Mouse (Mus musculus) forebrain, postnatal 0 days (tissue): ENCODE measurements around the gene Sash3. TPM values are rescaled to one million over a fixed set of nuclear protein-coding genes. Genes with fewer than 3 reads are reported as not detected.

Experiments
- ATAC-seq: fragments of 200-750 bp; cut with Nextera tagmentation; 2 replicates; pipeline ENCODE4 v1.8.0; 2017; ENCODE audit warnings: mild to moderate bottlenecking, moderate library complexity
- DNase-seq: peaks from one replicate; pipeline ENCODE4 v3.0.0-alpha.2; 2015
- H3K27ac ChIP-seq: fragments of 300-500 bp; sonication (generic); 2 replicates; pipeline ENCODE4 v1.5.1; 2014; ENCODE audit warnings: low read depth, mild to moderate bottlenecking, antibody characterized with exemption, low read length, moderate library complexity, mixed read lengths
- H3K27me3 ChIP-seq: fragments of 300-500 bp; sonication (generic); 2 replicates; pipeline ENCODE4 v1.6.1; 2014; ENCODE audit warnings: mild to moderate bottlenecking, low read length, mixed read lengths; ENCODE audit not compliant: insufficient read depth
- H3K36me3 ChIP-seq: fragments of 300-500 bp; sonication (generic); 2 replicates; pipeline ENCODE4 v1.6.1; 2014; ENCODE audit warnings: mild to moderate bottlenecking, moderate library complexity; ENCODE audit not compliant: insufficient read depth
- H3K4me1 ChIP-seq: fragments of 300-500 bp; sonication (generic); 2 replicates; pipeline ENCODE4 v1.6.1; 2014; ENCODE audit warnings: antibody characterized with exemption; ENCODE audit not compliant: insufficient read depth
- H3K4me2 ChIP-seq: fragments of 300-500 bp; sonication (generic); 2 replicates; pipeline ENCODE4 v1.6.1; 2014; ENCODE audit warnings: low read depth, mild to moderate bottlenecking, moderate library complexity
- H3K4me3 ChIP-seq: fragments of 300-500 bp; sonication (generic); 2 replicates; pipeline ENCODE4 v1.5.1; 2014; ENCODE audit warnings: low read depth, low read length, mixed read lengths
- H3K9ac ChIP-seq: fragments of 300-500 bp; sonication (generic); 2 replicates; pipeline ENCODE4 v1.6.1; 2014; ENCODE audit warnings: mild to moderate bottlenecking
- H3K9me3 ChIP-seq: fragments of 300-500 bp; sonication (generic); 2 replicates; pipeline ENCODE4 v1.6.1; 2016; ENCODE audit warnings: low read length
- CTCF ChIP-seq: sonication (generic); IDR thresholded peaks from 2 replicates; pipeline ENCODE4 v1.5.1; 2016; ENCODE audit warnings: antibody characterized with exemption, control low read depth, low read depth
- WGBS: fragments of 180-500 bp; shearing (Covaris S2); extraction: QIAGEN DNeasy Blood & Tissue Kit; methylation state at CpG from one replicate; pipeline ENCODE4 v1.1.7; 2014; 5-methylcytosine and 5-hydroxymethylcytosine counted together
- polyA plus RNA-seq: library from polyadenylated mRNA; unstranded; fragments of >200 nt; fragmentation: Nextera tagmentation; extraction: Ambion mirVana; gene quantifications from 2 replicates; pipeline ENCODE4 v1.2.1, GENCODE M21; 2015
- total RNA-seq: library from RNA; depleted of rRNA; stranded (reverse); fragments of >200 nt; gene quantifications from 2 replicates; pipeline ENCODE4 v1.2.3, GENCODE M21; 2014; rRNA removed

Sash3 gene
- total RNA-seq (1.2 and 1.9 TPM in 2 replicates), polyA plus RNA-seq (1.1 and 1.3 TPM in 2 replicates)

DNA sequence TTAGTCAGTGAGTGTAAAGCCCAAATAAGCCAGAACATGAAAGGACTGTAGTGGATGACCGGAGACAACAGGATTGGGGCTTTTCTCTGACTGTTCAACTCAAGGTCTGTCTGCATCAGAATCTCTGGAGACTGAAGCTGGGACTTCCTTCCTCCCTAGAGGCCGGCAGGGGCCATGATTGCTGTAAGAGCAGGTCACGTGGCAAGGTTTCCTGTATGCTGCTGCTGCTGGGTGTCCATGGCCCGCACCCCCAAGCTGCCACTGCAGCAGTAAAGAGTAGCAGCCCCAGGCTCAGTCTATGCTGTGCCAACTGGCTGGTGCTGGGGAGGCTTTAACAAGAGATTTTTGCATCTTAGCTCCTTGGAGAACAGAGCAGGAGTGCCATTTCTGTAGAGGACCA, at the start of gene Sash3:
Gene Sash3 (plus strand): TSS at position 175 of the 400 bp plus-strand sequence.
- Histone ChIP-seq H3K9me3 (no peaks in the 10 kb centered on the region), H3K36me3 (no peaks in the 10 kb centered on the region), H3K27ac (no peak within 1 kb of the TSS), H3K9ac (no peak within 1 kb of the TSS), H3K4me3 (no peak within 1 kb of the TSS), H3K4me1 (no peaks in the 10 kb centered on the region), H3K27me3 (no peaks in the 10 kb centered on the region), H3K4me2 (no peak within 1 kb of the TSS)
- ATAC-seq (no peak), DNase-seq (no peak)
- WGBS = 85% methylated on average over 4 of the region's 4 CpGs
- no peak for TF ChIP-seq CTCF

DNA sequence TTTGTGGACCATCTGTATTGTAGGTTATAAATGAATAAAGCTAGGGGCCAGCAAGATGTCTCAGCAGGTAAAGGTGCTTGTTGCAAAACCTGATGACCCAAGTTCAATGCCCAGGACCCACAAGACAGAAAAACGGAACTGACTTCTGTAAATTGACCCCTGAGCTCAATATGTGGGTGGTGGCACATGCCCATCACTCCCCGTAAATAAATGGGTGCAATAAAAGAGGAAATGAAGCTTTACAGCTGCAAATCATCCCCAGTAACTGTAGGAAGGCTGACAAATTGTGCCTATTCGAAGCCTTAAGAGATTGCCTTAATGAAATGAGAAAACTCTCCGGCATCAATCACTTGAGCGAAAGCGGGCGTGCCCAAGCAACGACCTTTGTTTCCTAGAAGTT, 49.7 kb upstream of the Sash3 start:
- Histone ChIP-seq H3K36me3 (no peaks in the 10 kb centered on the region), H3K4me3 (no peak overlapping the region), H3K9me3 (no peaks in the 10 kb centered on the region), H3K27ac (no peak overlapping the region), H3K4me2 (no peak overlapping the region), H3K27me3 (no peaks in the 10 kb centered on the region), H3K4me1 (no peaks in the 10 kb centered on the region), H3K9ac (no peak overlapping the region)
- ATAC-seq = no peak
- no peak for DNase-seq
- no peak for TF ChIP-seq CTCF
- 78% methylated on average over 8 of the region's 8 CpGs for WGBS

DNA sequence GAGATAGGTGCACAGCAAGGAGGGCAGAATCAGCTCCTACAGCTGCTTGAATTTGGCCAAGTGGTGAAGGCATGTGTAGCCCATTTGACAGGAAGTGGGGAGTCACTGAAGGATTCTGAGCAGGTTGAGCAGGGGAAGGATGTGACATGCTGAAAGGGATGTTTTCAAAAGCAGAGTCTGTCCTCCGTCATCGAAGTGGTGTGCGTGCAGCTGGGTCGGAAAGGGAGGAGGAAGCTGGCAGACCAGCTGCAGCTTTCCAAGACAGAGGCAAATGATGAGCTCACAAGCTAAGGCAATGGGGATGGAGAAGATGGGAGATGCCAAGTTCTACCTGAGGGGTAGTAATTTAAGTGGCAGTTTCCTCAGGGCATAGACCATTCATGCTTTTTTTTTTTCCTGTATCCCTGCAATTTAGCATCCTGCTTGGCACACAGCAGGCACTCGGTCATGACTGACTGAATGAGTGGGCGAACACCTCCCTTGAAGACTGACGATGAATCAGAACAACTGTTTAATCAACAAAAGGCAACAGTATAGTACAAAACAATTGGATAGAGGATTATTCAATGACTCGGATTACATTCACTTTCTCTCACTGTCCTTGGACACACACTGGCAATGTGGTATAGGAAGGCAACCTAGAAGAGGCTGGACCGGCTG, 47.6 kb upstream of the Sash3 start:
- no peak overlapping the region for H3K4me3 ChIP-seq
- no peaks in the 10 kb centered on the region for H3K9me3 ChIP-seq
- no peak overlapping the region for H3K27ac ChIP-seq
- 74% methylated on average over 9 of the region's 9 CpGs for WGBS
- H3K27me3 ChIP-seq = no peaks in the 10 kb centered on the region
- no peak overlapping the region for H3K4me2 ChIP-seq
- DNase-seq (no peak), ATAC-seq (no peak)
- no peak overlapping the region for H3K9ac ChIP-seq
- no peaks in the 10 kb centered on the region for H3K4me1 ChIP-seq
- TF ChIP-seq CTCF = no peak
- no peaks in the 10 kb centered on the region for H3K36me3 ChIP-seq

DNA sequence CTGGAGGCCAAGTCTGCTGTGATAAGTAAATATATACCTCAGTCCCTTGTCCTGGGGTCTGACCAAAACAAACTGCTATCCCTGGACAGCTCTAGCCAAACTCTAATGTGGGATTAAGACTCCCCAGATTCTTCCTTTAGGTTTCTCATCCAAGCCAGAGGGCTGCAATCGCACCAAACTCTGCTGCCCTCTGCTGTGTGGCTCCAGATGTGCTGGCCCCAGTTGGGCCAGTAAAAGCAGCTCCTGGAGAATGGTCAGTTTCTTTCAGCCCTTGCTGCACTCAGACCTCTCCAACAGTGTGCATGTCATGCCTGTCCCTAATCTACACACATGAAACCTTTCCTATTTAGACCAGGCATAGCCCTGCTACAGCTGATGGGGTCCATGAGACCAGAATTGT, 46.4 kb upstream of the Sash3 start:
- Histone ChIP-seq H3K27me3 (no peaks in the 10 kb centered on the region), H3K4me3 (no peak overlapping the region), H3K4me2 (no peak overlapping the region), H3K4me1 (no peaks in the 10 kb centered on the region), H3K9ac (no peak overlapping the region), H3K9me3 (no peaks in the 10 kb centered on the region), H3K27ac (no peak overlapping the region), H3K36me3 (no peaks in the 10 kb centered on the region)
- peak; percentile 42 for TF ChIP-seq CTCF
- DNase-seq (no peak), ATAC-seq (no peak)
- WGBS = 38% methylated on average over 1 of the region's 1 CpGs

DNA sequence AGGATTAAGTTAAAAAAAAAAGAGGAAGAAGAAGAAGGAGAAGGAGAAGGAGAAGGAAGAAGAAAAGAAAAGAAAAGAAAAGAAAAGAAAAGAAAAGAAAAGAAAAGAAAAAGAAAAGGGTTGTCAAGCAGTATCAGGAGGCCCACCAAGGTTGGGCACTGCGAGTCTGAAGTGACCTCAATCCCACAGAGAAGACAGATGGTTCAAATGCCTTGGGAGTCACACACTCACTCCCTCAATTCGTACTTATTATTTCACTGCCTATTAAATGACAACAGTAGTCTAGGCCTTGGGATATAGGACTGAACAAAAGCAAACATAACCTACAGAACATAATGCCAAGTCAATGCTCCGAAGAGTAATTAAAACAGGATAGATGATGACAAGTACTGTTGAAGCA, 43.0 kb upstream of the Sash3 start:
- DNase-seq (no peak), ATAC-seq (no peak)
- H3K4me3 ChIP-seq = no peak overlapping the region
- H3K27me3 ChIP-seq = no peaks in the 10 kb centered on the region
- no peaks in the 10 kb centered on the region for H3K4me1 ChIP-seq
- H3K9me3 ChIP-seq = no peaks in the 10 kb centered on the region
- H3K4me2 ChIP-seq = no peak overlapping the region
- no peak overlapping the region for H3K9ac ChIP-seq
- TF ChIP-seq CTCF = no peak
- no peaks in the 10 kb centered on the region for H3K36me3 ChIP-seq
- H3K27ac ChIP-seq = no peak overlapping the region
- WGBS = 79% methylated on average over 3 of the region's 3 CpGs

DNA sequence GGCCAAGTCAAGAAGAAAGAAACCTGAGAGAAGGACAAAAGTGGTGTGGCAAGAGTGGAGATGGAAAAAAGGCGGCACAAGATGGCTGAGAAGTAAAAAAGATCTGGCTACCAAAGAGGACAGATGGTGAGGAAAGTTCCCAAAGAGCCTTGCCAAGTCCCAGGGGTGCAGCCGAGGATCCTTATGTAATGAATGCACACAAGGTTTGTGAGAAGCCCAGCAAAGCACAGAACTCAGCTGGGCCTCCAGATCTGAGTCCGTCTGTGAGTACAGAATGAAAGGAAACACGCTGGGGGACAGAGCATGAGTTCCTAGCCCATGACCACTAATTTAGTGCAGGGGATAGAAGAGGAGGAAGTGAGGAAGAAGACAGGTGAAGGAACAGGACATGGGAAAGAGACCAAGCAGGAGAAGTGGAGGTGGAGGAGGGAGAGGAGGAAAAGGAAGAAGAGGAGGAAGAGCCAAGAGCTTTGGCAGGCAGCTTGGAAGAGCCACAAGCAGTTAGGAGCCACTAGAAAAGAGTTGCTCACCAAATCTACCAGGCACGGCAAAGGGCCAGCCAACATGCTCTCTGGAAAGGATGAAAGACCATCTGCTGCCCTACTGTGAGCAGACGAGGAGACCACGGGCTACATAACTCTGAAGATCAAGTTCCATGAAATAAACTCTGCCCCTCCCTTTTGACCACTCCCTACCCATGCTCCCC, 41.3 kb upstream of the Sash3 start:
- Histone ChIP-seq H3K27ac (no peak overlapping the region), H3K9me3 (no peaks in the 10 kb centered on the region), H3K4me1 (no peaks in the 10 kb centered on the region), H3K4me3 (no peak overlapping the region), H3K4me2 (no peak overlapping the region), H3K9ac (no peak overlapping the region), H3K27me3 (no peaks in the 10 kb centered on the region), H3K36me3 (no peaks in the 10 kb centered on the region)
- WGBS = 62% methylated on average over 7 of the region's 7 CpGs
- ATAC-seq = peak; percentile 27
- no peak for TF ChIP-seq CTCF
- peak; percentile 61 for DNase-seq

DNA sequence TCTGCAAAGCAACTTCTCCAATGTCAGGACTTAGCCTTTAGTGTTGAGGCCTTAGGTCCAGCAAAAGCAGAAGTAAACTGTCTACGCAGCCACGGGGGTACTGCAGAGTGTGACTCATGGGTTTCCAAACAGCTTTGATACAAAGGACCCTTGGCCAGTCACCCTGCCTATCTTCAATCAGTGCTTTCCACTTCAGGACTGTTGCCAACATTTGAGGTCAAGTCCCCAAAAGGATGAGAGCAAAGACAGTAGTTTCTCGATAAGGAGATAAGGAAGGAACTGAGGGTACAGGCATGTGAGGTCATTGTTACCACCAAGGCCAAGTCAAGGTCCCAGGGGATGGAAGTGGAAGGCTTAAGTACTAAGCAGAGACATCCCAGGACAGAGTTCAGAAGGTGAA, 40.0 kb upstream of the Sash3 start:
- no peak overlapping the region for H3K9ac ChIP-seq
- DNase-seq = no peak
- H3K9me3 ChIP-seq = no peaks in the 10 kb centered on the region
- H3K4me3 ChIP-seq = no peak overlapping the region
- 72% methylated on average over 3 of the region's 3 CpGs for WGBS
- ATAC-seq = no peak
- no peaks in the 10 kb centered on the region for H3K27me3 ChIP-seq
- H3K4me2 ChIP-seq = no peak overlapping the region
- H3K4me1 ChIP-seq = no peaks in the 10 kb centered on the region
- H3K27ac ChIP-seq = no peak overlapping the region
- H3K36me3 ChIP-seq = no peaks in the 10 kb centered on the region
- TF ChIP-seq CTCF = no peak
